Mouse (Mus musculus) Patski (cell line): ENCODE measurements around the gene Rbks. TPM values are rescaled to one million over a fixed set of nuclear protein-coding genes. Genes with fewer than 3 reads are reported as not detected.
"Not testable (repeated sequence)": the region's sequence is repeated elsewhere in the genome, so short reads cannot be mapped to it uniquely, and the experiment has no call there.

Experiments
- ATAC-seq: fragments of 100-300 bp; one replicate; pipeline ENCODE4 v1.8.0; 2021
- CTCF ChIA-PET: fragments of 350-600 bp; sonication (Branson Sonifier 250); formaldehyde crosslinking; loops from one replicate; lab custom pipeline; 2022; ENCODE audit warnings: inconsistent platforms; lab: Charles Lee
- POLR2A ChIA-PET: fragments of 350-600 bp; sonication (Branson Sonifier 250); formaldehyde crosslinking; loops from one replicate; lab custom pipeline; 2022; ENCODE audit warnings: antibody characterized with exemption, inconsistent platforms; lab: Charles Lee
- DNase-seq: peaks from one replicate; pipeline ENCODE4 v3.0.0-alpha.2; 2011; ENCODE audit warnings: low read depth, low spot score
- H3K27me3 ChIP-seq: fragments of 371-371 bp; one replicate; pipeline ENCODE4 v1.5.1; 2021
- CTCF ChIP-seq: fragments of 100-300 bp; IDR thresholded peaks from one replicate; pipeline ENCODE4 v1.5.1; 2021
- in situ Hi-C: fragments of 300-500 bp; cut with MboI; formaldehyde crosslinking; loops from 3 replicates; pipeline ENCODE4 v1.11.1; 2018; ENCODE audit warnings: low pct_unique_long_range_greater_than_20kb, mixed read lengths
- polyA plus RNA-seq: library from polyadenylated mRNA; unstranded; gene quantifications from one replicate; pipeline ENCODE4 v1.2.3, GENCODE M21; 2021

The Rbks gene
- polyA plus RNA-seq, 1 experiment from 2014 or later: 11.3 TPM

GRCm38 (mm10) chr5:31647327-31647726, 50.1 kb downstream of the Rbks start:
- no peak for TF ChIP-seq CTCF
- in situ Hi-C loops: no loop called here
- CTCF ChIA-PET: no interaction called here

GRCm38 (mm10) chr5:31646574-31646973, 50.9 kb downstream of the Rbks start:
- DNase-seq (no peak), ATAC-seq (no peak)
- POLR2A ChIA-PET: no interaction called here
- no peak for TF ChIP-seq CTCF
- in situ Hi-C loops: no loop called here
- no peaks in the 10 kb centered on the region for H3K27me3 ChIP-seq
- CTCF ChIA-PET: no interaction called here

More at GRCm38 (mm10) chr5:31647327-31647726, 50.1 kb downstream of the Rbks start:
- ATAC-seq (no peak), DNase-seq (no peak)
- H3K27me3 ChIP-seq: no peaks in the 10 kb centered on the region
- POLR2A ChIA-PET: no interaction called here

GRCm38 (mm10) chr5:31645798-31646197, 51.6 kb downstream of the Rbks start:
- POLR2A ChIA-PET: no interaction called here
- no peak for DNase-seq
- no peak for ATAC-seq
- CTCF ChIA-PET: no interaction called here
- TF ChIP-seq CTCF: no peak
- in situ Hi-C loops: no loop called here
- H3K27me3 ChIP-seq: no peaks in the 10 kb centered on the region

- ChIA-PET POLR2A (no interaction called here), CTCF (no interaction called here)
- ATAC-seq (no peak), DNase-seq (no peak)
- in situ Hi-C loops: no loop called here
- H3K27me3 ChIP-seq: no peaks in the 10 kb centered on the region
- TF ChIP-seq CTCF: no peak
Observed at GRCm38 (mm10) chr5:31644847-31645246, 52.6 kb downstream of the Rbks start.

GRCm38 (mm10) chr5:31644272-31644671, 53.2 kb downstream of the Rbks start:
- in situ Hi-C loops: no loop called here
- H3K27me3 ChIP-seq: no peaks in the 10 kb centered on the region
- ATAC-seq (no peak), DNase-seq (no peak)
- ChIA-PET CTCF (interaction anchor here (1.5 kb wide), 1 partner anchor 13 kb away, joined by 5 read pairs; no protein-coding TSS in a partner anchor), POLR2A (no interaction called here)
- TF ChIP-seq CTCF: no peak

GRCm38 (mm10) chr5:31642300-31642699, 55.1 kb downstream of the Rbks start:
- POLR2A ChIA-PET: no interaction called here
- in situ Hi-C loops: no loop called here
- TF ChIP-seq CTCF: no peak
- CTCF ChIA-PET: interaction anchor here (0.9 to 2.3 kb wide), 3 partner anchors 11 to 15 kb away, joined by 3 to 13 read pairs (median 3); no protein-coding TSS in a partner anchor
- no peak for ATAC-seq
- H3K27me3 ChIP-seq: no peaks in the 10 kb centered on the region
- no peak for DNase-seq

- POLR2A ChIA-PET: no interaction called here
- CTCF ChIA-PET: no interaction called here
Observed at GRCm38 (mm10) chr5:31640542-31640941, 56.9 kb downstream of the Rbks start.

GRCm38 (mm10) chr5:31636636-31637253, 60.7 kb downstream of the Rbks start:
- H3K27me3 ChIP-seq: no peaks in the 10 kb centered on the region
- in situ Hi-C loops: no loop called here
- DNase-seq (peak; percentile 82), ATAC-seq (peak; percentile 81)
- TF ChIP-seq CTCF: no peak
- ChIA-PET POLR2A (interaction anchor here (0.7 to 2.3 kb wide), 6 partner anchors 60 to 502 kb away, joined by 3 to 9 read pairs (median 3); partner anchors contain the start of genes Babam2 and Rbks), CTCF (interaction anchor here (1.2 to 1.4 kb wide), 2 partner anchors 11 to 19 kb away, joined by 4 read pairs; no protein-coding TSS in a partner anchor)

More at GRCm38 (mm10) chr5:31640542-31640941, 56.9 kb downstream of the Rbks start:
- in situ Hi-C loops: no loop called here
- ATAC-seq (no peak), DNase-seq (no peak)
- no peak for TF ChIP-seq CTCF
- H3K27me3 ChIP-seq: no peaks in the 10 kb centered on the region

GRCm38 (mm10) chr5:31634679-31635078, 62.7 kb downstream of the Rbks start:
- in situ Hi-C loops: loop anchor here (5.0 kb wide), 1 partner anchor 63 kb away; the partner anchor contains the start of genes Babam2 and Rbks

GRCm38 (mm10) chr5:31634161-31634560, 63.3 kb downstream of the Rbks start:
- TF ChIP-seq CTCF: no peak
- ChIA-PET CTCF (no interaction called here), POLR2A (interaction anchor here (0.6 kb wide), 1 partner anchor 410 kb away, joined by 5 read pairs; no protein-coding TSS in a partner anchor)
- DNase-seq (no peak), ATAC-seq (no peak)
- in situ Hi-C loops: loop anchor here (5.0 kb wide), 1 partner anchor 63 kb away; the partner anchor contains the start of genes Babam2 and Rbks
- no peaks in the 10 kb centered on the region for H3K27me3 ChIP-seq

More at GRCm38 (mm10) chr5:31634679-31635078, 62.7 kb downstream of the Rbks start:
- no peaks in the 10 kb centered on the region for H3K27me3 ChIP-seq
- no peak for ATAC-seq
- TF ChIP-seq CTCF: no peak
- ChIA-PET CTCF (no interaction called here), POLR2A (interaction anchor here (0.6 kb wide), 1 partner anchor 410 kb away, joined by 5 read pairs; no protein-coding TSS in a partner anchor)
- no peak for DNase-seq

- ChIA-PET POLR2A (interaction anchor here (0.9 to 1.4 kb wide), 6 partner anchors 48 to 507 kb away, joined by 3 to 6 read pairs (median 4); no protein-coding TSS in a partner anchor), CTCF (interaction anchor here (0.7 to 1.1 kb wide), 4 partner anchors 11 to 566 kb away, joined by 3 to 4 read pairs (median 4); no protein-coding TSS in a partner anchor)
- not testable (repeated sequence) for H3K27me3 ChIP-seq, ATAC-seq, DNase-seq
- in situ Hi-C loops: loop anchor here (5.0 kb wide), 1 partner anchor 66 kb away; the partner anchor contains the start of genes Babam2 and Rbks
Observed at GRCm38 (mm10) chr5:31631169-31631568, 66.3 kb downstream of the Rbks start.
